Mouse (Mus musculus) ovary, postnatal 36 days (tissue): Measurements from ENCODE around the gene Rnf214.
"Not testable (repeated sequence)": the region's sequence is repeated elsewhere in the genome, so short reads cannot be mapped to it uniquely, and the experiment has no call there.

ENCODE experiments used
- DNase-seq: peaks from one replicate; pipeline ENCODE4 v3.0.0; 2022; ENCODE audit warnings: low spot score, mixed read lengths

Rnf214 gene

DNA sequence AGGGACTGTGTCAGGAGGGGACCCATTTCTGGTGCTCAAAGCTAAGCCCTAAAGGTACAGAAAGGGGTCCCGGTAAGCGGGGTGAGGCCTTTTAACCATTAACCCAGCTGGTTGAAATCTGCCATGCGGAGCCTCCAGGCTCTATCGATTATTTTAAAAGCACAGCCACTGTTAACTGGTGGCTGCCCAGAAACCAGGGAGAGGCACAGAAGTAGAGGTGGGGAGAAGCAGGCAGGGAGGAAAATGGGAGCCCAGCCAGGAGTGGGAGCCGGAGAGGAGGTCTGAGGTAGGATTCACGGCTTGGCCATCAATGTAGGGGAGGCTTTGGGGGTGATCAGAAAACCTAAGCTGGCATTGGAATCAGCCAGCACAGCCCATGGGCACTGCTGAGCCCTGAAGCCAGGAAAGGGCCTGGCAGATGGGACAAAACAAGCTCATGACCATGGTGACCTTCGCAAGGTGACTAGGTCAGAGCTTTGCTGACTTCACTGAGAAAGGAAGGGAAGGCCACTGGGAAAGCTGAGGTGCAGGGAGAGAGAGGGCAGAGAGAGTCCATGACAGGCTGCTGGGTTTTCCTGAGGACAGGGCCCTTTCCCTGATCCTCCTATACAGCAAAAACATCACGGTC lies 56.1 kb downstream of the Rnf214 start:
- no peak for DNase-seq

DNA sequence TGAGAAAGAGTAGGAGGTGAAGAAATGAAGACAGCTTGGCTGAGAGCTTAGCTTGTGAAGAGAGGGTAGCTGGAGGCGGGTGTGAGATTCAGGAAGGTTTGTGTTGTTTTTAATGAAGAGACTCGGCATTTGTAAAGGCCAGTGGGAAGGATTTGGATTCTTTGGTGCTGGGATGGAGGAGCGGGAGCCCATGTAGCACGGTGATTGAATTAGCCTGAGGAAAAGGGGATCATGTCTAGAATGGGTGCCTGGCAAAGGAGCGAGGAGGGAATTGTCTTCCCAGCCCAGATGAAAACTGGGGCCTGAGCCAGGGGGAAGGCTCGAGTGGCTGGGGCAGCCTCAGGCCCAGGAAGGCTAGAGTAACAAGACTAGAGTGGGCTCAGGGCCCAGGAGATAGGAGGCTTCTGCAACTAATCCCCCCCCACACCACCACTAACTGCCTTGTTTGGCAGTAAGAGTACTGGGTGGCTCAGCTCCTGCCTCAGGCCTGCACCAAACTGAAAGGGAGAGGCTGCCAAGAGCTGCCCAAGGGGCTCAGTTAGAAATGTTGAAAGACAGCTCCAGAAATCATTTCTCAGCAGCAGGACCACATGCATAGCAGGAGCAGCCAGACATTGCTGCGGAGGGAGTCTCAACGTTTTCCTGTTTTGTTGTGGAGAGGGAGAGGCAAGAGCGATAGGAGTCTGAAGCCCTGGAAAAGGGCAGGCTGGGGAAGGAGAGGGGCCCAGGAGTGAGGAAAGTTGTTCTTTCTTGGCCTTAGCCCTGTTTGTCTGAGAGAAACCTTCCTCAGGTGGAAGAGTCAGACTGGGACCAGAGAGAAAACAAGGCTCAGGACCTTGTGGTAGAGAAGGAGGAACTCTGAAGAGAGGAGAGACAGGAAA lies 56.9 kb downstream of the Rnf214 start:
- DNase-seq, result peak; percentile 34

DNA sequence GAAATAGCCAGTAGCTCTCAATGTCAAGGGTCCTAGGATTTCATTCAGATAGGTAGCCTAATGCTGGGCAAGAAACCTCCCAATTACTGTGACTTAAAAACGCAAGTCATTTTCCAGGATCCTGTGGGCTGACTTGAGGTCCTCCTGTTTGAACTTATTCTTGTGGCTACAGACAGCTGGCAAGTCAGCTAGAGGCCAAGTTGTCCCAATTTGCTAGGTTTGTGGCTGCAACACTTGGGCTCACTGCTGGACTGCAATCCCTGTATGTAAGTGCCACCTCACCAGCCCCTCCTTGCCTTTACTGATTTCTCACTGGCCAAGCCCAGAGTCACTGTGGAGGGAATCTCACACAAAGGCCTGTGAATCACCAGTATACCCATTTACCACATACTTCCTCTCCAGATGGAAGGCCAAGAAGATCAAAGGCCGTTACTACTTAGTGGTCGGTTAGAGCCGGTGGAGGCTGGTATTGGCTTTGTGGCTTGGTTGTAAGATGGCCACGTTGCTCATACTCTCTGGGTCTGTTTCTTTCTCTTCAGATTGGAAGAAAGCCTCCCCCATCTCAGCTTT lies 59.7 kb downstream of the Rnf214 start:
- no peak for DNase-seq

DNA sequence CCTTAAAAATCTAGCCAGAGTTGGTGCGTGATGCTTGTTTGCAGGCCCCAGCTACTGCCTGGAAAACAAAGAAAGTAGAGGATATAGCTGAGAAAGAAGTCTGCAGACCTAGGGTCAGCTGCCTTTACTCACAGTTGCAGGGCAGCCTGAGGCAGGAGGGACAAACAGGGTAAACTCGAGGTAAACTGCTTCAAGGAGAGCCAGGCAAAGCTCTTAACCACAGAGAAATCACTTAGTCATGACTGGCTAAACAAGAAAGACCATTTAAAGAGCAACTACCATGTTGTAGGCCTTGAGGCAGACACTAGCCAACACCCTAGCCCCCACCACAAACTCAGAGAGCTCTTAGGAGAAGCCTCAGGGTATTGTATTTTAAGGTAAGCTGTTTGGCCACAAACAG lies 60.5 kb downstream of the Rnf214 start:
- not testable (repeated sequence) for DNase-seq

DNA sequence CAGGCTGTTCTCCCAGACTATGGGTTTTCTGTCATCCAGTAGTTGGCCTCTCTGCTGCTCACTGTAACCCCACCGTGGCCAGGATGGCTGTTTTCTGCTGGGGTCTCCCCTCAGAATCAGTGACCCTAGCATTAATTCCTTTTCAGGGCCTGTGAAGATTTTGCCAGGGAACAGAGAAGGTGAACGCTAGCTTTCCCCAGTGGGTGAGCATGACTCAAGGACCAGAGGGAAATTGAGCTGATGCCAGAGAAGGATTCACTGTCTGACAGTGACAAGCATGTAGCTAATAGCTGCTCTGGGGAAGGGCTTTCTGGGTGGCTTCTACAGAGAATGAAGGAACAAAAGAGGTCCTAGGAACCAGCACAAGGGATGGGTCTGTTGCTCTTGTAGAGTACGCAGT lies 61.2 kb downstream of the Rnf214 start:
- no peak for DNase-seq

DNA sequence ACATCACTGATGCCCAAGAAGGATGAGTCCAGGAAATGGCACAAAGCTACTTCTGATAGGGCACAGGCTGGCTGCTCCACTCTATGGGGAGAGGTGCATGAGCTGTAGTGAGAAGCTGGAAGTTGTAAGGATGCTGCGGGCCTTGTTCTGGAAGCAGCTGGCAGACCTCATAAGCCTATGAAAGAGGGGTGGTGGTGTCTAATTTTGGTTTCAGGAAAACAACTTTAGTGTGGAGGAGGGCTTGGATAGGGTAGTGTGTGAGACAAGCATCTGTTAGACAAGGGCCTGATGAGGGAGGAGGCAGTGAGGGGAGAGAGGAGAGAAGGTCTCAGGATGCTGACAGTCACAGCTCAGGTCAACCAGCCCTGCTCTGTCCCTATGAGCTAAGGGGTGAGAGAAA lies 62.9 kb downstream of the Rnf214 start:
- DNase-seq, result no peak

DNA sequence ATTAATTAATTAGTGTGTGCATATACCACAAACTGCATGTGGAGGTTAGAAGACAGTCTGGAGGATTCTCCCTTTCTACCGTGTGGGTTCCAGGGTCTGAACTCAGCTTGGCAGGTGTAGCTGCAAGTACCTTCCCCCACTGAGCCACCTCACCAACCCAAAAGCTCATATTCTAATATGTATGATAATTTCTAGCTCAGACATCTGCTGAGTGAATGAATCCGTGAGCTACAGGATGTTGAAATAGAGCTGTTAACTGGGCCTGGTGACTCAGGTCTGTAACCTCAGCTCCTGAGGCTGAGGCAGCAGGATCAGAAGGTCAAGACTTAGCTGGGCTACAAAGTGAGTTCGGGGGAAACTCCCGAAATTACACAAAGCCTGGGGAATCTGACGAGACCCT lies 63.7 kb downstream of the Rnf214 start:
- DNase-seq, result no peak

DNA sequence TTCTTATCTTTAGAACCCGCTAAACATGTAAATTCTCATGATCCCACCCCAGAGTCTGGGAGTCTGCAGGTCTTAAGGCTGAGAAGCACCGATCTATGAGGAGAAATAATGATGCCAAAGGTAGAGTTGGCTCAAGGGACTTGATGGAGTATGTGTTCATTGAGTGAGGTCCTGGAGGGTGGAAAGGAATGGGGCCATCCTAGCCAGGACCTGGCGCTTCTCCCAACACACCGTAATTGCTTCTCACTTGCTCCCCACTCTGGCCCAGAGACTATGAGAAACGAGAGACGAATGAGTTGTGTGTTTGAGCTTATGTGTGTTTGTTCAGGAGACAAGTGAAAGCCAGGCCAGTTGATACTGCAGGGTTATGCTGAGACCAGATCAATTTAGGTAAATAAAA lies 65.3 kb downstream of the Rnf214 start:
- DNase-seq, result no peak

DNA sequence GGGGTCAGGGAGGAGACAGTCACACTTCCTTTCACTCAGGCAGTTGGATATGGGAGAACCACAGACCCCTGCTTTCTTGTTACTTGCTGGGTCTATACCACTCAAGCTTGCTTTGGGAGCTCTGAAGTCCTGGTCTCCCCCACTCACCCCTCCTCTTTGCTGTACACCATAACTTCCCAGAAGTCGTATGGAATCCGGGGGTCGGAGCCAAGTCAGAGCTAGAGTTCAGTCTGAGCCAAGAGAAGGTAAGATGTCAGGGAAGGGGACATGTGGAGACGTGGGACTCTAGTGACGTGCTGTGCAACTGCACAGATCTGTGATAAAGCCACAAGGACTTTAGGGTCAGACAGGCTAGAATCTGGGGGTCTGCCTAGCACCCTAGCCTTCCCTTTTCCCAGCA lies 66.4 kb downstream of the Rnf214 start:
- no peak for DNase-seq

DNA sequence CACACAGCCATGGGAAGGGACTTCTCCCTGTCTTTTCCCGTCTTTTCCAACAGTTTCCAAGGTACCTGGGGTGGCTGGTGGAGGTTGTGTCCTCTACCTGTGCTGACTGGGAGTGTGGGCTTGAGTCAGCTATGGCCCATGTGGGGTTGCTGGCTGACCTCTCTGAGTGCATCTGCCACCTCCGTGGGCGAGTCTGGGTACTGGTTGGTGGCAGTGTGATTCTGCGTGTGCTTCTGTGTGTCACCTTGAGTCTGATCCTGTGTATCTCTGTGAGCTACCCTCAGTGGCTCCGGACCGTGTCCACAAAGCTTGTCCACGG lies 66.8 kb downstream of the Rnf214 start:
- no peak for DNase-seq

DNA sequence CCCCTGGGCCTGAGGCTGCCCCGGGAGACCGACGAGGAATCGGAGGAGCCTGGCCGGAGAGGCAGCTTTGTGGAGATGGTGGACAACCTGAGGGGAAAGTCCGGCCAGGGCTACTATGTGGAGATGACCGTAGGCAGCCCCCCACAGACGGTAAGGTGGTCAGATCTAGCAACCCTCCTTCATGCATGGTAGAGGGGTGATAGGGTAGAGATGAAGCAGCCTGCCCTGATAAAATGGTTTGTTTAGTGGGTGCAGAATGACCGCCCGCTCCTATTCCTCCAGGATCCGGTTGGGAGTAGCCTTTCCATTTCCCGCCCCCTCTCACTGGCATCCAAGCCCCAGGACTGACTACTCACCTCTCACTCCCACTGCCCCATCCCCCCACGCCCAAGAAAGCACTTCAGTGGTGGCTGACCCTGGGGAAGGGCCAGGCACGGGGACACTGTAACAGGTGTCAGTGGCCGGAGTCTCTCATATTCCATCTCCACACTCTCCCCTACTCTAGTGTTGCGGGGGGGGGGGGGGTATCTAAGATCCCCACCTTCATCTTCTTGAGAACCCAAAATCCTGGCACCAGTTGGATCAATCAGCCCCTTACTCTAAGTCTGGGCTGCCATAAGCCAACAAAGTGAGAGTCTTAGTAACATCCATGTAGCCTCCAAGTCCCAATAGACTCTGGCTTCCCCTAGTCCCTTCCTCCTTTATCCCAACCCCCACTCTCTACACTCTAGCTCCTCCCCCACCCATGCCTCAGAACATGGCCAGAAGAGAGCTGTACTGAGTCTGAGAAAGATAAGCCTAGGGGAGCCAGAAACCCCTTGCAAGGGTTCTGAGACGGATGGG lies 67.4 kb downstream of the Rnf214 start:
- no peak for DNase-seq

DNA sequence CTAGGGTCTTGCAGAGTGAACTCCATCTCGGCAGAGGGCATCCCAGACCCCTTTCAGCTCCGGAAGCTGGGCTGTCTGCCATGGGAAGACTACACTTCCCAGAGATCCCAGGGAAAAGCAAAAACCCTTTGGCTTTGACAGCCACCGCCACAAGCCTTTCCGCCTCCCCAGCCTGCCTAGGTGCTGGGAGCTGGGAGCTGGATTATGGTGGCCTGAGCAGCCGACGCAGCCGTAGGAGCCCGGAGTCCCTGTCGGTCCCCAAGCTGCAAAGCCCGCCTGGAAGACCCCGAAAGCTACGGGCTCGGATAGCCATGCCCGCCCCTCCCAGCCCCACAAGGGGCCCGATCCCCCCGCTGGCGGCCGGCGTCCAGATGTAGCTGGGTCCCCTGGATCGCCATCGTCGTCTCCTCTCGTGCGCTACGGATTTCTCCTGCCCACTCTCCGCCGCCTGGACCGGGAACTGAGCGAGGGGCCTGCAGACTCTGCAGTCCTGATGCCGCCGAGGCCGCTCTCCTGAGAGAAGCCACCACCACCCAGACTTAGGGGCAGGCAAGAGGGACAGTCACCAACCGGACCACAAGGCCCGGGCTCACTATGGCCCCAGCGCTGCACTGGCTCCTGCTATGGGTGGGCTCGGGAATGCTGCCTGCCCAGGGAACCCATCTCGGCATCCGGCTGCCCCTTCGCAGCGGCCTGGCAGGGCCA lies 68.1 kb downstream of the Rnf214 start, which contains the start of gene Bace1:
Gene Bace1, plus strand, starts transcription at position 147 of the 705 bp plus-strand sequence.
- DNase-seq, result peak; percentile 77

DNA sequence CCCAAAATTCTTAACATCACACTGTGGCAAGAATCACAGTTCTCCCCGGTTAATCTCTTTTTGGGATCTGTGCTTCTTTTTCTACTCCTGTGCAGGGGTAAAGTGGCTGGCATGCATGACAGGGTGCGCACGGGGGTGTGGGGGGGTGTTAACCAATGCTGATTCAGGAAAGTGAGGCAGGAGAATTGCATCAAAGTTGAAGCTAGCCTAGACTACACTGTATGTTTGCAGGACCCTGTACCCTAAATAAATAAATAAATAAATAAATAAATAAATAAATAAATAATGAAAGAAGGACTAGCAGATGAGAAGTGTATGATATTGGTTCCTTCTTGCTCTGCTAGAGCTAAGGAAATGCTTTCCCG lies 68.7 kb downstream of the Rnf214 start:
- DNase-seq, result no peak

DNA sequence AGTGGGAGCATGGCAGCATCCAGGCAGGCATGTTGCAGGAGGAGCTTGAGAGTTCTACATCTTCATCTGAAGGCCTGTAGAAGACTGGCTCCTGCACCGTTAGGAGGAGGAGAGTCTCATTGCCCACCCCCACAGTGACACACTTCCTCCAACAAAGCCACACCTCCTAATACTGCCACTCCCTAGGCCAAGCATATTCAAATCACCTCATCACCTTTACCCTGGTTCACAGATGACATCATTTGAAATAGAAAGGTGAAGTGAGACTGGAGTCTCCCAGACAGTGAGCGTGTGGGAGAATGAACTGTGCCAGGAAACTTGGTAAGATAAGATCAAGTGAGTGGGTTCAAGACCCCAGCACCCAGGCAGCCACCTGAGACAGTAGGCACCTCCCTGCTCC lies 73.2 kb downstream of the Rnf214 start:
- DNase-seq, result no peak

DNA sequence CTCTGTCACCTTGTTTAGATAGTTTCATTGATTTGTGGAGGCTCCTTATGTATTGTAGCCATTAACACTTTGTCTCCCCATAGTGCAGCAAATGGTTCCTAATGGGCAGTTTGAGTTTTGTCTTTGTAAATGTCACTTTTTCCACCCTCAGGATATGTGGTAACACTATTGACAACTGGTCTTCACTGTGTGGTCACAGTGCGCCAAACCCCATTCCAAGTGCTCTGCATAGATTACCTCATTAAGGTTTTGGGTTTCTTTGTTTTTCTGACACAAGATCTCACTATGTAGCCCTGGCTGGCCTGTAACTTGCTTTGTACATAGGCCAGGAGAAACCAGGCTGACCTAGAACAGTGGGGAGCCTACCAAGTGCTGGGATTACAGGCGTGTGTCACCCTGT lies 73.8 kb downstream of the Rnf214 start:
- DNase-seq, result no peak

DNA sequence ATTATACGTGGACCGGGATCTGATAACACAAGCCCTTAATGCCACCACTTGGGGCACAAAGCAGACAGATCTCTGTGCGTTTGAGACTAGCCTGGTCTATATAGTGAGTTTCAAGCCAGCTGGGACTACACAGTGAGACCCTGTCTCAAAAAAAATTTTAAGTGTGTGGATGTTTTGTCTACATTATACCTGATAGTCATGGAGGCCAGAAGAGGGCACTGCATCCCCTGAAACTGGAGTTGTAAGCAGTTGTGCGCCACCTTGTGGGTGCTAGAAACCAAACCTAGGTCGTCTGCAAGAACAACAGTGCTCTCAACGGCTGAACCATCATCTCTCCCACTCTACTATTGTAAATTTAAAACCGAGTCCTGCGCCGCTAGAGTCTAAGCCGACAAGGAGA lies 77.6 kb downstream of the Rnf214 start:
- DNase-seq, result peak; percentile 67

DNA sequence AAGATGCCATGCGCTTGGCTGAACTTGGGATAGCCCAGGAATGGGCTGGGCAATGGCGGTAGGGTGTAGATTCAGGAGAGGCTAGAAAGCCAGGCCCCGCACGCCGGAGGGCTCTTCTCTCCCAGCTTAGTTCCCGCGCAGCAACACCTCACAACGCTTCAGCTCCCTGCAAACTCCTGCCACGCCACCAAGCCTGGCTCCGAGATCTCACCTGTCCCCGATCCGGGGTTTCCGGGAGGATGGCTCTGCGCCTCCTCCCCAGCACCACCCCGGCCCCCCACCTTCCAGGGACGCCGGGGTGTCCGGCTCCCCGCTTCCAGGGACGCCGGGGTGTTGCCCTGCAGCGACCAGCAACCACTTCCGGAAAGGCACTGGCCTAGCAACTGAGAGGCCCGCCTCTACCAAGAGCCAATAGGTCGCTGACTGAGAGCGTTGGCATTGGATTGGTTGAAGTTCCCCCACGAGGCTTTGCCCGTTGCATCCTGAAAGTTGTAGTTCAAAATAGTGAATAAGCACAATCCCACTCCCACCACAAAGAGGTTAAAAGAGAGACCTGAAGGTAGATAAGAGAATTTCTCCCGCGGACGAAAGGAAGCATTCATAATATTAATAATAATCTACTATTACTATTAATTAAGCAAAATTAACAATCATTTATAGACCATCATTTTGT lies 78.3 kb downstream of the Rnf214 start, which contains the start of gene Cep164:
Gene Cep164, minus strand, starts transcription at position 401 of the 673 bp plus-strand sequence.
- peak; percentile 83 for DNase-seq

DNA sequence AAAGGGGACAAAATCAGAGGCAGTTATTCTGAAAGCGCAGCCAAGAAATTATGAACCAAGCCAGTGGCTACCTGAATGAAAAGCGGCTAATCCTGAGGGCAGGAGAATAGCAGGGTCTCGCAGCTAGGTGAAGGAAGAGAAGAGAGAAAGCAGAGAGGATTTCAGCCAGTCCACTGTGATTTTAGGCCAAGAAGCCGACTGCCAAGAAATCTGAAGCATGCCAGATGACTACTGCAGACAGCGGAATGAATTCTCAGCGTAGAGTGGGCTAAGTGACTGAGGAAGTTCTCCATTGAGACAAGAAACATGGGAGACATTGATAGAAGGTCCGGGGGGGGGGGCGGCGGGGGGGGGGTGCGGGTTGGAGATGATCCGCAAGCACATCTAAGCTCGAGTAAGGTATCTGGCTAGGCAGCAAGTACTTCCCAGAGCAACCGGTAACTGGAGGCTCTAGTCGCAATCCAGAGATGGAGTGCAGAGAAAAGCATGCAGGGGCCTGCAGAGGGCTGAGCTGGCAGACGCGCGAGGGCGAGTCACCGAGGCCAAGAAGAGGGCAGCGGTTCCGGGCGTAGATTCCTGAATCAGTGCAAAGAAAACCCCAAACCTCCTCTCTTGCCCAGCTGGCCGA lies 78.9 kb downstream of the Rnf214 start:
- no peak for DNase-seq

DNA sequence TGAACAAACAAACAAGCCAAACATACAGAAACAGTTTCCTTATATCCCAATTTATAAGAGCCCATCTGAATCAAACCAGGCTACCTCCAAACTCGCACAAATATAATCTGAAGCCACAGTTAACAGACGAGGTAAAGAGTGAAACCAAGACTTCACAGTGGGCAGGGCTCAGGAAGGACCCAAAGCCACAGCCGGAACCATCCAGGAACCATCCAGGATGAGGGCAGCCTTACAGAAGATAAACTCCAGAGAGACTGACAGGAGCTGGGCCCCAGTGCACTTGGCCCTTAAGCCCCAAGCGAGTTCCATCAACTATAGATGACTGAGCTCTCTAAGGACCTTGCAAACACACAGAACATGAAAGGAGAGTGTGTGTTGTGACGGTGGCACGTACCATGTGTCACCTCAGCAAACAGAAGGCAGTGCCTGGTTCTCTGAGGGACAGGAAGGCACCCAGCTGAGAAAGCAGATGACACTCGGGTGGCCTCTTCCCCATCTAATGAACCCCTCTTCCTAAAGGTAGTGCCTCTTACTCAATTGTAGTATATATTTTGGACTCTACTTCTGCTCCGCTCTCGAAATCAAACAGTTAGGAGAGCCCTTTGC lies 88.2 kb downstream of the Rnf214 start:
- DNase-seq, result no peak

DNA sequence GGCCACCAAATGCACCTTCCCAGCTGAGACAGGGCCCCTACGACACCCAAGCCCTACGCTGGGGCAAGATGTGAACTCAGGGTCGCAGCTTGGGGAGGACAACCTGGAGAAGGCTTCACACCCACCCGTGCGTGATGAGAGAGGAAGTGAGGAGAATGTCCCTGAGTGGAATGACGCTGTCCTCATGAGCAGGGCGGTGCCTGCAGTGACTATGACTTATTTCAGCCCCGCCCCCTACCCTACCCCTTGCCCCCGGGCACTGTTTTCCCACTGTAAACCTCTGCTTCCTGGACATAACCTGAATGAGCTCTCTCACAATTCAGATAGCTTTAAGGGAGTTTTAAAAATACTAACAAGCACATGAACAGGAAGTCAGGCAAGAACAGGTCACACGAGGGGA lies 91.2 kb downstream of the Rnf214 start:
- no peak for DNase-seq
